Mouse (Mus musculus) c-Kit-positive CD71-positive TER-119-negative erythroid progenitor cells, embryonic 14.5 days (primary cell): ENCODE results near the gene Frem1.

Source experiments
- DNase-seq: peaks from one replicate; pipeline ENCODE4 v3.0.0-alpha.2; 2013; ENCODE audit warnings: low read depth

Gene Frem1

DNA sequence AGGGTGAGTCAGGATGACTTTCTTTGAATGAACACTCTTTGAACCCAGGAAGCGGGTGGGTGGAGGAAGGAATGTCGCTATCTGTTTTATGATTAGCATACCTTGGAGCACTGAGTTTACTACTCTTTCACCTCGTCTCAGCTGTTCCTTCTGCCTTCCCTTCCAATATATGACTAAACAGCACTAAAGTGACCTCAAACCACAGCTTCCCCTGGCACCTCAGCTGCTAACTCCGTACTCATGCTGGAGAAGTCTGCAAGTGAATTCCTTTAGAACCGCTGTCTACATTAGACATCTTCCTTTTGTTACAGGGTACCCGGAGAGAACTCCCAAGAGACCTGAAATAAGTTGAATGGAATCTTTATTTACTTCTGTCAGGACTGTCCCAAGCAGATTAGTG is 181.2 kb downstream of the Frem1 start:
- no peak for DNase-seq

DNA sequence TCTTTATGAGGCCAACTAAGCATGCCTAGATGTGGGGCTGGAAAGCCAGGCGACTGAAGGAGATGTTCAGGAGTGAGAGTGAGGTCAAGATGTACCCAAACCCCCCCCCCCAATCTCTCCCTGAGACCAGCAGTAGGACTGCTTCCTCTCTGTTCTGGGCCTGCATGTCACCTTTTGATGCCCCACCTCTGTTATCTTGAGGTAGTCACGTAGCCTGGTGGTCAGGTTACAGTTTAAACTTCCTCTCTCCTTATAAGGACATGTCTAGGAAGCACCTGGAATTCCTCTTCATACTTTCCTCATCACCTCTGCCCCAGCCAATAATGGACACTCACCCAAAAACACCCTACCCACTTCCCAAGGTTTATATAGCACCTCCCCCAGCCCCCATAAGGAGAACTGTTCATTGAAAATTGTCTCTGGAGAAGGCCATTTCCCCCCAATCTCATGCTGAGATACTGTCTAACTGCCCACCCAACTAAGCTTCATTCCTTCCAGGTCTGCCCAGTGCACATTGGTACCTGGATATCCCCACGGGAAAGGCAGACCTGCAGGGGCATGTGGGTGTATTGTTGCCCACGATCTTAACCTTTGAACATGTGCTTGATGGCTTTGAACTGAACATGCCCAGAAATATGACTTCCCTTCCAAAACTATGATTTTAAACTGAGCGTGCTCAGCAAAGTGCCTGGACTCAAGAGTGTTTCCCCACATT is 184.3 kb downstream of the Frem1 start:
- no peak for DNase-seq

DNA sequence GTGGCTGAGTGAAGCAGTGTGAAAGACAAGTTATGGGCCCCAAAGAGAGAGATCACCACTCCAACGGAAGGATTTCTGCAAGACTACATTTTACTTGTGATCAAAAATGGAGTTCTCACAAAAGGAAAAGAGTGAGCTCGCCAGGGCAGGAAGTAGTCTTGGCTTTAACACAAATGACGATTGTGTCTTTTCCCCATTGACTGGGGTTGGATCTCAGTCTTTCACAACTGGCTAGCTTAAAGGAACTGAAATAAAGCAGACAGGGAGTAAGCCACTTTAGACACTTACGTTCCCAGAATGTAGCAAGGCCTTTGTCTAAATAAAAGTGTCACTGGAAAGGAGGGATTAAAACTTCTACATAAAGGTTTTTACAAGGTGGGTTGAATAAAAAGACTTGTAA is 185.0 kb downstream of the Frem1 start:
- DNase-seq: no peak

DNA sequence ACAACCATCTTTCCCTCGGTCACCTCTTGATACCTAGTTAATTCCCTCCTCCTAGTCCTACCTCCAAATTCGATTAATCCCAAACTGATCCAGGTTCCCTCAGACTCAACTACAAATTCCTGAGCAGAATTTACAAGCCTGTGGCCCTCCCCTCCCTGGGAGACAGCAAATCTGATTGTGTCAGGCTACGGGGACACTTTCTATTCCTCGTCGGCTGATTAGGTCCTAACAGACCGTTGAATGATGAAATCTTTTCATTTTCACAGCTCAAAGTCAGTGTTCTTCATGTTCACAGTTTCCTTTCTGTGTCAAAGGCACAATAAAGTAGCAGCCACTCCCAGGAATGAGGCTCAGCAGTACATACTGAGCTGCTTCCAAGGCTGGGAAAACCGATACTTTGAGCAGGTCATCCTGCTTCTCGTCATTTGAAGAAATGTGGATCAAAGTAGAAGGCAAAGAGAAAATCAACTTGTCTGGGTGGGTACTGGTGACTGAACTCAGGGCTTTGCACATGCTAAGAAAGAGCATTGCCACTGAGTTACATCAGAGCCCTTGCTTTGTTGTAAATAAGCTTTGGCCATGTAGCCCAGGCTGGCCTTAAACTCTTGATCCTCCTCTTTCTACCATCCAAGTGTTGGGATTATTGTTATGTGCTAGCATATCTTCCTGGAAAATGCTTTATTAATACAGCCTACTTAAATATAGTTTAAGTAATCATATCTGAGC is 187.0 kb downstream of the Frem1 start:
- DNase-seq: no peak

DNA sequence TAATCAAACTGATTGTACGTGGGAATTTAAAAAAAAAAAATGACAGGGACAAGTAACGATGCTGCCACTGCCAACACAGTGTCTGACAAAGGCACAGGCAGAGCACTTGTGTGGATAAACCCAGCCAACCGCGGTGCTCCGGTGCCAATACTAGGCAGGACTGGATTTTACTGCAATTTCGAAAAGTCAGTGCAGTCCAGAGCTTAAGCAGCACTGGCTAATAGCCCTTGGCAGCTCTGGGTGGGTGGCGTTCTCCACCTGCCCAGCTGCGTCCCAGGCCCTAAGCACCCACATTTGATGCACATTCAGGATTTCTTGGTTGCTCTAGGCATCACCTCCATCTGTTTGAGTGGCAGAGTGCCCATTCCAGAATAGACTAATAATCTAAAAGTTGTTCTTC is 188.8 kb downstream of the Frem1 start:
- DNase-seq: no peak

DNA sequence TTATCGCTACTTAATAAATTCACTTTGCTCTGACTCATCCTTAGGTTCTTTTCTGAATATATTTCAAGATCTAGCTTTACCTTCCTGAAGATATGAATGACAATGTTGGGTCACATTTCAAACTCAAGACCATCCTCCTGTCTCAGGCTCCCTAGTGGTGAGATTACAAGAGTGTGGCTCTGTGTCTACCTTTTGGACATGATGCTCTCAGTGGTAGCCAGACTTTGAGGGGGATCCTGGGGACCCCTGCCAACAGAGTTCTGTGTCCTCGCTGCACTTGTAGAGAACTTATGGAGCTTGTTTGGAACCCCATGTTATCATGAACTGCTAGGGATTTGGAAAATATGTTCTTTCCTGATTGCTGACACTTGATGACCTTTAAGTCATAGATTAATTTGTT is 190.7 kb downstream of the Frem1 start:
- DNase-seq: no peak

DNA sequence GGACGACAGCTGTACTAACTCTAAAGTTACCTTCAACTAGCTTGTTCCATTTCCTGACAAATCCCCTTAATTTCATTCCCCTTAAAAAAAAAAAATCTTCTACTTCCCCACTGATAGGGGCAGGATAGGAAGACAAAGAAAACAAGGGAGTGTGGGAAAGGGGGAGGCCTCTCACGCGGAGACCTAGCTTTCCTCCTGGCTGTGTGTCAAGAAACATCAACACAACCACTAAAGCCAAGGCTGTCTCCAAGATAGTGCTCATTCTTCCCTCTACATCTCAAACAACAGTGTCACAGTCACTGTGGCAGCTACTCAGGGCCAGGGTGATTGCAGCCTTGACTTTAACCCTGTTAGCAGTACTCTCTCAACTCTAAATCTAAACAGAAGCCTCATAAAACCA is 191.6 kb downstream of the Frem1 start:
- DNase-seq: no peak

DNA sequence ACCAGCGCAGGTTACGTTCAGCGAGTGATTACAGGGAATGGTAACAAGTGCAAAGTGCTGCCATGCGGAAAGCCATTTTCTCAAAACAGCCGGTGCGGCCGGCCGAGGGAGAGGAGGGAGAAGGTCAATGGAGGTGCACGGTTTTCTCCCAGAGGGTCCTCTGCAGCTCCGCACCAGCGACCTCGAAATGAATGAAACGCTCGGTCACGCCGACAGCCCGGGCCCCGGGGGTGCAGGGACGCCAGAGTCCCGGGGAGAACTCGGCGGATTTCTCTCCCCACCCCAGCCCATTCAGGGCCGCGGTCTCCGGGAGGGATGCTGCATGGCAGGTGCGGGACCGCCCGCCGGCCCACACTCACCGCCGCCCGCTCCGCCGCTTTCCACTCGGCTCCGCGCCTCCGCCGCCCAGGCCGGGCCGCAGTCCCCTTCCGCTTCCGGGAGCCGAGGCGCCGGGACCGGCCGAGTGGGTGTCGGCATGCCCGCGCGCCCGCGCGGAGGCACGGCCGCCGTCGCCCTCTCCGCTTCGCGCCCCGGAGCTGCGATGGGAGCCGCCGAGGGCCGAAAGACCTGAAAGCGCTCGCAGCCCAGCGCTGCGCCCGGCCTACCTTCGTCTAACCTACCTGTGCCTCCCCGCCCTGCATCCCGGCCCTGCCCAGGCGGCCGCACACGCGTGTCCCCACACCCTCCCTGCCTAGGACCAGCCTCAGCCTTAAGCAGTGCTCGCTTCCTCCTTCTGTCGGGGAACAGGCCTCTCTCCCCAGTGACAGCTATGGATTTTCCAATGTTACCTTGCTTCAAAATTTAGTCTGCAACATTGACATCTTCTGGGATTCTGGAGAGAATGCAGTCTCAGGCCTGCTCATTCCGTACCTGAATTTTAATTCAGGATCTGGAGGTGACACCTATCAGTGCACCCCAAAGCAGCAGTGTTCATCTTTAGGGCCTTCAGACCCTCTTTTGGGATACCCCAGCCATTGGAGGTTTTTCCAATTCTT is 192.7 kb downstream of the Frem1 start, which contains the start of gene Zdhhc21:
Zdhhc21 (minus strand) TSS at position 828 of the 995 bp plus-strand sequence.
- peak; percentile 23 for DNase-seq

DNA sequence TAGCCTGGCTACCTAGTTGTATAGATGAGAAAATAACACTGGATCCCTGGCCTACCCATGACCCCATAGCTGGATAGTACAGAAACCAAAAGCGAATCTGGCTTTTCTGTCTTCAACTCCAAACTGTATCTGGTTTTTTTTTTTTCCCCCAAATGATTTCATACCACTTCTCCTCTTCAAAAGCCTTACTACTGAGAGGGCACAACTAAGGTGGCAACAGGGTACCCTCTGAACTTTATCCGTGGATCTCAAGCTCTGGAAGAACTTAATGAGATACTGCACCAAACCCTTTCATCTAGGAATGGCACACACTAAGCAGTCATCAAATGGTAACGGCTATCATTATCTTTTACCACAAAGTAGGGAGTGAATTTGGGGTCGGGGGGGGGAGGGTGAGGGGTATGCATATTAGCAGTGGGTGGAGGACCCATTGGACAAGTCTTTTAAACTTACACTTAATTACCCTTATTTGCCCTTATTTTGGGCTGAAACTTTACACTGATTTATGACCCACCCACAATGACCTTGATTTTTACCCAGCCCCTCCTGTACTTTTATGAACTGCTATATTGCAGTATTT is 193.6 kb downstream of the Frem1 start:
- DNase-seq: no peak

DNA sequence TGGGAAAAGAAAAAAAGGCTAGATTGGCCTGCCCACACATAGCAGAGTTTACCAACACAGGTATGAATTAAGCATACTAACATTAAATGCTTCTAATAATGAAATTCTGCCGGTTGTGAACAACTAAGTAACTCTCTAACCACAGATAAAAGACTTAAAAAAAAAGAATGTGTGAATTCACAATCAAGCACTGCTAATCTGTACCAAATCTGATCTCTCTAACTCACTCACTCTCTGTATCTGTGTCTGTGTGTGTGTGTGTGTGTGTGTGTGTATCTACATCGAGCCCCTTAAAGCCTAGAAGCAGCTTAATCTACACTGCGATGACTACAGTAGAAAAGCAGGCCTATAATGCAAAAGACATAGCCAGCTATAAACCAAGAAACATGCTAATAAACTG is 195.2 kb downstream of the Frem1 start:
- no peak for DNase-seq

DNA sequence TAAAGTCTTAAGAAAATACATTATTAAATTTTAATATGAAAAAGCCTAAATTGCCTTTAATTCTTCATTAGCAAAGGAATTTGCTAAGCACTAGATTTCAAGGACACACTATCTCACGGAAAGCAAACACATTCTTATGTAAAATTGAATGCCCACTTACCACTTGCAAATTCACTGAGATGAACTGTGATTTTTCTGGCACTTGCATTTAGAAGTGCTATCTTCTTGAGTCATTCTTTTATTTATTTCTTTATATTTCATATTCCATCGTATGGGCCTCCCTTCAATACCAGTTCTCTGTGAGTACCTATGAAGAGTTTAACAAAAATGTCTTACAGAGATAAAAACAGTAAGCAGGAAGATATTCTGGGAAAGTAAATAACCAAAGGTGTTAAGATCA is 198.3 kb downstream of the Frem1 start:
- no peak for DNase-seq

DNA sequence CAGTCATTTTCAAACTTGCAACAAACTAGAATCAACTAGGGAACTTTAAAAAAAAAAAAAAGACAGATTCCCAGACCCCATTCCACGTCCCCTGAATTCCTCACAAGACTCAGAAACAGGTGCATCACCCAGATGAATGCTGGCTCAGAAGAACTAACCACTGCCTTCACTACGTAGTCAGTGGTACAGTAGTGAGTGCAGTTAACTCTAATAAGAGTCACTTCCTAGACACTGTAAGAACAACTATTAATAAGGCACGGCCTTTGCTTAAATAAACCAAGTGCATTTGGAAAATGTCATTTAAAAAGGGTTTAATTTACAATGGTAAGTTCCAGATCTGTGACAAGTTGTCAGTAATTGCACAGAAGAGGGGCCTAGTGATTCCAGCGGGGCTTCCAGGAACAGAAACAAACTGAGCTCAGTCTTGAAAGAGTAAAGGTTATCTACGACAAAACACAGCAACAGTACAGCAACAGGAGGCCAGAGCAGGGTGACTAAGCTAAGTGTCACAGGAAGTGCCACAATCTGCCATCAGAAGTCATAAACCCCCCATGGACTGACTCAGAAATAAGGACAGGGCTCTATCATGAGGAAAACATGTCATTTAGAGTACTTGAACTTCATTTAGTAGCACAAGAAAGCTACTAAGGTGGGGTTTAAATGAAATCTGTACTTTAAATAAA is 203.4 kb downstream of the Frem1 start:
- peak; percentile 51 for DNase-seq
